Mouse (Mus musculus) ovary, postnatal 36 days (tissue): Measurements from ENCODE around the gene Olfr1487.
"Not testable (repeated sequence)": the region's sequence is repeated elsewhere in the genome, so short reads cannot be mapped to it uniquely, and the experiment has no call there.

Experiments used
- DNase-seq: peaks from one replicate; pipeline ENCODE4 v3.0.0; 2022; ENCODE audit warnings: low spot score, mixed read lengths

Gene Olfr1487

DNA sequence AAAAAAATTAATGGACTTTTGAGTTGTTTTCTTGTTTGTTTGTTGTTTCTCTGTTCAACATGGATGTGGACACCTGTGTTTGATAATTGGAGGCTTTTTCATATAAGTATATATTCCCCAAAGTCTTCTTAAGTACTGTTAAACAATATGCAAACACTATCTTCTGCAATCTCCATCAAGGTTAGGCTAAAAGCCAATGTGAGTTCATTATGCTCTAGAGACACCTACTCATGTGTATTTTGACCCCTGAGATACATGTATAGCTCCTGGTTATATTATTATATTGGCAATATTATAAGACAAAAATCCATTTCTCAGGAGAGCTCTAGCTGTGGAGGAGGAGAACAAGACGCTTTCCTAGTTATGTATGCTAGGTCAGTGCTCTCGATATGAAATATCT is at the start of gene Olfr1487:
Olfr1487 (plus strand) TSS at position 301 of the 400 bp plus-strand sequence.
- not testable (repeated sequence) for DNase-seq

DNA sequence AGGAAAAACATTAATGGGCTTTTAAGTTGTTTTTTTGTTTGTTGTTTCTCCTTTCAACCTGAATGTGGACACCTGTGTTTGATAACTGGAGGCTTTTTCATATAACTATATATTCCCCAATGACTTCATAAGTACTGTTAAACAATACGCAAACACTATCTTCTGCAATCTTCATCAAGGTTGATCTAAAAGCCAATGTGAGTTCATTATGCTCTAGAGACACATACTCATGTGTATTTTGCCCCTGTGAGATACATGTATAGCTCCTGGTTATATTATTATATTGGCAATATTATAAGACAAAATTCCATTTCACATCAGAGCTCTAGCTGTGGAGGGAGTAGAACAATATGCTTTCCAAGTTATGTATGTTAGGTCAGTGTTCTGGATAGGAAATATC is 34.0 kb upstream of the Olfr1487 start, which contains the start of gene Olfr1484:
Olfr1484 (plus strand) TSS at position 301 of the 400 bp plus-strand sequence.
- DNase-seq: no peak

DNA sequence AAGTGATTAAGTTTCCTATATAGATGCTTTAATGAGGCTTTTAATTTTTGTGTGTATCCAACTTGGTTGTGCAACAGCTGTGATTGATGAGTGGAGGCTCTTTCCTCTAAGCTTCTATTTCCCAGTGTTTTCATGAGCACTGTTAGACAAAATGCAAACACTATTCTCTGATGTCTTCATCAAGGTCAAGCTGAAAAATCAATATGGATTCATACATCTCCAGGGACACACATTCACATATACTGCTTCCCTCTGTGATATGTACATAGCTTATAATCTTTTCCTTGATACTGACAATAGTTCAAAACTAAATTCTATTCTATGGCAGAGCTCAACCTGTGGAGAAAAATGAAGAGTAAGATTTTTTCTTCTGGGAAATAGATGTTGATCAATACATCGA is 14.1 kb downstream of the Olfr1487 start, which contains the start of gene Olfr1489:
Olfr1489 (plus strand) TSS at position 301 of the 400 bp plus-strand sequence.
- no peak for DNase-seq

DNA sequence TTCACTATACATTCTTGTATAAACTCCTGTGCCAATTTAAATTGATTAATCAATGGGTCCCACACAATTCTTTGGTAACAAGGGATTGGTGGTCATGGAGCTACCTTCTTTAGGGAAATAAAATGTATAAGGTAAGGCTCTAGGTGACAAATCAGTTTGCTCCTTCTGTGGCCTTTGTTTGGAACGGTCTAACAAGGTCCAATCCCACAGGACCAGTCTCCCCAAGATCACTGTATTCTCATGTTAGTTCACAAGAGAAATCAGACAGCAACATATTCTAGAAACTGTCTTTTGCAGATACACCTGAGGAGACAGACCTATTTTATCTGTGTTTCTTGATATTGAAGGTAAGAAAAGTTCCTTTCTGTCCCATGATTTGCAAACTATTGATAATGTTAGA is 33.6 kb downstream of the Olfr1487 start, which contains the start of gene Olfr1490:
Olfr1490 (plus strand) TSS at position 301 of the 400 bp plus-strand sequence.
- DNase-seq: no peak
